Mouse (Mus musculus): ENCODE data around the gene Hspb1. TPM values are rescaled to one million over a fixed set of nuclear protein-coding genes. Genes with fewer than 3 reads are reported as not detected.

Hspb1 gene
- polyA plus RNA-seq (2016; fragmentation: Nextera tagmentation; extraction: Ambion mirVana) = 59.6 and 66.8 TPM in 2 replicates

- 2% methylated on average over 24 of the region's 24 CpGs for WGBS
- no peaks in the 10 kb centered on the region for H3K36me3 ChIP-seq
- peaks cover 7% of the 10 kb centered on the region for H3K4me1 ChIP-seq (replicated peaks)
- H3K9me3 ChIP-seq = no peaks in the 10 kb centered on the region
- H3K27me3 ChIP-seq = peaks cover 67% of the 10 kb centered on the region
- H3K9ac ChIP-seq (replicated peaks) = peak within 1 kb of the TSS; percentile 44
- H3K27ac ChIP-seq = no peak within 1 kb of the TSS
- H3K4me2 ChIP-seq = peak within 1 kb of the TSS; percentile 60
- peak; percentile 22; the same call in 1 of the 2 replicates for ATAC-seq (ENCODE audit: insufficient number of reproducible peaks, insufficient read depth, low FRiP score, low TSS enrichment, low read depth)
- H3K4me3 ChIP-seq (replicated peaks) = peak within 1 kb of the TSS; percentile 38
Measured at GRCm38 (mm10) chr5:135887675-135888102, at the start of gene Hspb1. Hspb1 (plus strand) TSS chr5:135887919.

GRCm38 (mm10) chr5:135841651-135842050 lies 46.1 kb upstream of the Hspb1 start:
- H3K9me3 ChIP-seq = no peaks in the 10 kb centered on the region
- no peak overlapping the region for H3K4me2 ChIP-seq
- H3K36me3 ChIP-seq = no peaks in the 10 kb centered on the region
- no peaks in the 10 kb centered on the region for H3K4me1 ChIP-seq (replicated peaks)
- 74% methylated on average over 6 of the region's 6 CpGs for WGBS
- H3K27ac ChIP-seq = no peak overlapping the region
- no peak overlapping the region for H3K4me3 ChIP-seq (replicated peaks)
- no peak overlapping the region for H3K9ac ChIP-seq (replicated peaks)
- no peak for ATAC-seq (ENCODE audit: insufficient number of reproducible peaks, insufficient read depth, low FRiP score, low TSS enrichment, low read depth)
- H3K27me3 ChIP-seq = peaks cover 14% of the 10 kb centered on the region

DNA sequence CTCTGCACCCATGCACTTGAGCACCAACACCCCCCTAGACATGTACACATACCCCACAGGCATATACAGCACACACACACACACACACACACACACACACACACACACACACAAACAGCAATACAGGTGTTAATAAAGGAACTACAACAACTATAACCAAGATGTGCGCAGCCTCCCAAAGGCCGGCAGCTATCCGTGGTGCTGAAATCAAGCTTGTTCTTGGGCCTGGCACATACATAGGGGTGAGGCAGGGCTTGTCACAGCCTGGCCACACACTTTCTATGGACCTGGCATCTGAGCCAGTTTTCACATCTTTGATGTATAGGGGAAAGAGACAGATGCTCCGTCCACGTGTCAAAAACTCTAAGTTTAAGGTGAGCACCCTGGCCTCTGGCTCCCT lies 44.3 kb upstream of the Hspb1 start:
- Histone ChIP-seq H3K4me1 (replicated peaks) (no peaks in the 10 kb centered on the region), H3K9ac (replicated peaks) (no peak overlapping the region), H3K4me3 (replicated peaks) (no peak overlapping the region), H3K9me3 (peaks cover 5% of the 10 kb centered on the region), H3K27me3 (peaks cover 24% of the 10 kb centered on the region), H3K27ac (no peak overlapping the region), H3K36me3 (no peaks in the 10 kb centered on the region), H3K4me2 (no peak overlapping the region)
- WGBS = 25% methylated on average over 5 of the region's 5 CpGs
- no peak for ATAC-seq (ENCODE audit: insufficient number of reproducible peaks, insufficient read depth, low FRiP score, low TSS enrichment, low read depth)

- 80% methylated on average over 13 of the region's 13 CpGs for WGBS
- no peak for ATAC-seq (ENCODE audit: insufficient number of reproducible peaks, insufficient read depth, low FRiP score, low TSS enrichment, low read depth)
Measured at GRCm38 (mm10) chr5:135845676-135846320, 41.9 kb upstream of the Hspb1 start.

GRCm38 (mm10) chr5:135847460-135847859 lies 40.3 kb upstream of the Hspb1 start:
- no peak overlapping the region for H3K9ac ChIP-seq (replicated peaks)
- 68% methylated on average over 4 of the region's 4 CpGs for WGBS
- ATAC-seq (ENCODE audit: insufficient number of reproducible peaks, insufficient read depth, low FRiP score, low TSS enrichment, low read depth) = no peak
- H3K27ac ChIP-seq = no peak overlapping the region
- H3K4me3 ChIP-seq (replicated peaks) = no peak overlapping the region
- peaks cover 19% of the 10 kb centered on the region for H3K4me1 ChIP-seq (replicated peaks)
- peaks cover 5% of the 10 kb centered on the region for H3K9me3 ChIP-seq
- H3K4me2 ChIP-seq = no peak overlapping the region
- no peaks in the 10 kb centered on the region for H3K36me3 ChIP-seq
- H3K27me3 ChIP-seq = peaks cover 55% of the 10 kb centered on the region

More at GRCm38 (mm10) chr5:135845676-135846320, 41.9 kb upstream of the Hspb1 start:
- no peaks in the 10 kb centered on the region for H3K36me3 ChIP-seq
- no peak overlapping the region for H3K9ac ChIP-seq (replicated peaks)
- peaks cover 5% of the 10 kb centered on the region for H3K9me3 ChIP-seq
- no peak overlapping the region for H3K4me3 ChIP-seq (replicated peaks)
- peaks cover 4% of the 10 kb centered on the region for H3K4me1 ChIP-seq (replicated peaks)
- no peak overlapping the region for H3K4me2 ChIP-seq
- H3K27me3 ChIP-seq = peaks cover 38% of the 10 kb centered on the region
- H3K27ac ChIP-seq = no peak overlapping the region

DNA sequence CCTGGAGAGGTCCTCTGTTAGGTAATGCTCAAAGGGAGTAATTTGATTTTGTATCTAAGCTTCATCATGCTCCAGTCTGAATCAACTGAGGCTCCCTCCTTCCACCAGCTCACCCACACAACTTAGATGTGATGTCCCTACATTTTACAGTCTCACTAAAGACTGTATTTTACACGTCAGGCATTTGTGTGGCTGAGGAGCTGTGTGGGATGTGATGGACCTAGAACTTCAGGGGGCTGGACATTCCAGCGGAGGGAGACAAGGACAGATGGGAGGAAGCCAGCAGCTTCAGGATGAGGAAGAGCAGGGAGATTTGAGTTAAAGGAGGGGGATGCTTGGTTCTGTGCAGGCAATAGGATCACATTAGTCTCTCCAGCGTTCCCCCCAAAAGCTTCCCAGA lies 39.8 kb upstream of the Hspb1 start:
- Histone ChIP-seq H3K4me2 (no peak overlapping the region), H3K9me3 (peaks cover 5% of the 10 kb centered on the region), H3K27ac (no peak overlapping the region), H3K9ac (replicated peaks) (no peak overlapping the region), H3K4me3 (replicated peaks) (no peak overlapping the region), H3K27me3 (peaks cover 57% of the 10 kb centered on the region), H3K4me1 (replicated peaks) (peaks cover 19% of the 10 kb centered on the region), H3K36me3 (no peaks in the 10 kb centered on the region)
- 89% methylated on average over 3 of the region's 3 CpGs for WGBS
- no peak for ATAC-seq (ENCODE audit: insufficient number of reproducible peaks, insufficient read depth, low FRiP score, low TSS enrichment, low read depth)

- 2% methylated on average over 15 of the region's 15 CpGs for WGBS
- Histone ChIP-seq H3K9ac (replicated peaks) (no peak overlapping the region), H3K27ac (no peak overlapping the region), H3K9me3 (peaks cover 5% of the 10 kb centered on the region), H3K4me3 (replicated peaks) (no peak overlapping the region), H3K4me1 (replicated peaks) (peaks cover 19% of the 10 kb centered on the region), H3K36me3 (no peaks in the 10 kb centered on the region), H3K27me3 (peaks cover 84% of the 10 kb centered on the region), H3K4me2 (peak overlapping the region; percentile 19; the same call in 1 of the 2 replicates)
- peak; percentile 62; the same call in 1 of the 2 replicates for ATAC-seq (ENCODE audit: insufficient number of reproducible peaks, insufficient read depth, low FRiP score, low TSS enrichment, low read depth)
Measured at GRCm38 (mm10) chr5:135851024-135851423, 36.7 kb upstream of the Hspb1 start.

DNA sequence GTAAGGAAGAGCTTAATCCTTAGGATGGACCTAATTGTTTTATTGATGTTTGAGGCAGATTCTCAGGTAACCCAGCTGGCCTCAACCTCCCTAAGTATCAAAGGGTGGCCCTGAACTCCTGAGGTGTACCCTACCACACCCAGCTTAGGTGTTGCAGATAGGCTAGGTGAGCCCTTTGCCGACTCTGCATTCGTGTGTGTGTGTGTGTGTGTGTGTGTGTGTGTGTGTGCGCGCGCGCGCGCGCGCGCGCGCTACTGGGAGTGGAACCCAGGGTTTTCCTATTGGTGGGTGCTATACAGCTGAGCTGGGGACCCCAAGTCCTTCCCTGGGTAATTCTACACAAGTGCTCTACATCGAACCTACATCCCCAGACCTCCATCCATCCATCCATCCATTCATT lies 36.2 kb upstream of the Hspb1 start:
- Histone ChIP-seq H3K9ac (replicated peaks) (no peak overlapping the region), H3K9me3 (peaks cover 5% of the 10 kb centered on the region), H3K4me1 (replicated peaks) (peaks cover 19% of the 10 kb centered on the region), H3K36me3 (no peaks in the 10 kb centered on the region), H3K4me3 (replicated peaks) (no peak overlapping the region), H3K4me2 (peak overlapping the region; percentile 19; the same call in 1 of the 2 replicates), H3K27ac (no peak overlapping the region), H3K27me3 (peaks cover 88% of the 10 kb centered on the region)
- ATAC-seq (ENCODE audit: insufficient number of reproducible peaks, insufficient read depth, low FRiP score, low TSS enrichment, low read depth) = no peak
- WGBS = 4% methylated on average over 14 of the region's 14 CpGs

DNA sequence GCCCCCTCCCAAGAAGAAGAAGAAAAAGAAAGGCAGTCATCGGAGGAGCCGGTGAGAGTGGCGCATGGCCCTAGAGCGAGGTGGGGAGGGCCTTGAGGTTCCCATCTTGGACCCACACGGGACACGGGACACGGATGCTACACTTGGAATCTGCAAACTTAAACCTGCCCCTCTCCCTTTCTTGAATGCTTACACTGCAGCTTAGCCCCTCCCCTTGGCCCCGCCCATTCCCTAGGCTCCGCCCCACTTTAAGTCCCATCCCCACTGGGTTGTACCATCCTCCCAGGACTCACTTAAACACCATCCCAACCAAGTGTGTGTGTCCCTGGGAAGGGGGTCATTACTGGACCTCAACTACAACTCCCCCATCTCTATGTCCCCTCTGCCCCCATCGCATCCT lies 35.3 kb upstream of the Hspb1 start:
- H3K4me1 ChIP-seq (replicated peaks) = peaks cover 25% of the 10 kb centered on the region
- no peak overlapping the region for H3K9ac ChIP-seq (replicated peaks)
- peaks cover 95% of the 10 kb centered on the region for H3K27me3 ChIP-seq
- WGBS = 4% methylated on average over 10 of the region's 10 CpGs
- H3K27ac ChIP-seq = no peak overlapping the region
- H3K9me3 ChIP-seq = peaks cover 3% of the 10 kb centered on the region
- H3K36me3 ChIP-seq = no peaks in the 10 kb centered on the region
- peak overlapping the region; percentile 15; the same call in 1 of the 2 replicates for H3K4me2 ChIP-seq
- no peak for ATAC-seq (ENCODE audit: insufficient number of reproducible peaks, insufficient read depth, low FRiP score, low TSS enrichment, low read depth)
- H3K4me3 ChIP-seq (replicated peaks) = no peak overlapping the region

DNA sequence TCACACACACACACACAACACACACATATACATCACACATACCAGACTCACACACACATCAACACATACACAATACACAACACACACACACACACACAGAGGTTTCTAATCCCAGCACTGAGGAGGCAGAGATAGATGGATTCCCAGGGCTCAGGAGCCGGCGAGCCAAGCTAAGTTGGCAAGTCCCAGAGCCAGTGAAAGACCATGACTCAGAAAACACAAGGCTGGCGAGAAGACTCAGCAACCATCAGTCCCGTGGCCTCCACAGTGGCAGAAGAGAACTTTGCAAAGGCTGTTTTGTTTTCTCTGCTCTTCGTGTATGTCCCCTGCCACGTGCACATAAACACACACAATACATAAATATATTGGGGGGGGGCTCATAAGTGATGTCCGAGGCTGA lies 34.0 kb upstream of the Hspb1 start:
- H3K36me3 ChIP-seq = no peaks in the 10 kb centered on the region
- no peak overlapping the region for H3K27ac ChIP-seq
- H3K4me3 ChIP-seq (replicated peaks) = no peak overlapping the region
- ATAC-seq (ENCODE audit: insufficient number of reproducible peaks, insufficient read depth, low FRiP score, low TSS enrichment, low read depth) = no peak
- peaks cover 25% of the 10 kb centered on the region for H3K4me1 ChIP-seq (replicated peaks)
- H3K9me3 ChIP-seq = no peaks in the 10 kb centered on the region
- H3K4me2 ChIP-seq = no peak overlapping the region
- H3K27me3 ChIP-seq = peaks cover 100% of the 10 kb centered on the region
- WGBS = 63% methylated on average over 7 of the region's 7 CpGs
- no peak overlapping the region for H3K9ac ChIP-seq (replicated peaks)

GRCm38 (mm10) chr5:135855156-135855555 lies 32.6 kb upstream of the Hspb1 start:
- Histone ChIP-seq H3K4me2 (no peak overlapping the region), H3K9ac (replicated peaks) (no peak overlapping the region), H3K9me3 (no peaks in the 10 kb centered on the region), H3K36me3 (no peaks in the 10 kb centered on the region), H3K27me3 (peaks cover 95% of the 10 kb centered on the region), H3K27ac (no peak overlapping the region), H3K4me1 (replicated peaks) (peaks cover 25% of the 10 kb centered on the region), H3K4me3 (replicated peaks) (no peak overlapping the region)
- ATAC-seq (ENCODE audit: insufficient number of reproducible peaks, insufficient read depth, low FRiP score, low TSS enrichment, low read depth) = no peak
- under 1% methylated on average over 4 of the region's 4 CpGs for WGBS

DNA sequence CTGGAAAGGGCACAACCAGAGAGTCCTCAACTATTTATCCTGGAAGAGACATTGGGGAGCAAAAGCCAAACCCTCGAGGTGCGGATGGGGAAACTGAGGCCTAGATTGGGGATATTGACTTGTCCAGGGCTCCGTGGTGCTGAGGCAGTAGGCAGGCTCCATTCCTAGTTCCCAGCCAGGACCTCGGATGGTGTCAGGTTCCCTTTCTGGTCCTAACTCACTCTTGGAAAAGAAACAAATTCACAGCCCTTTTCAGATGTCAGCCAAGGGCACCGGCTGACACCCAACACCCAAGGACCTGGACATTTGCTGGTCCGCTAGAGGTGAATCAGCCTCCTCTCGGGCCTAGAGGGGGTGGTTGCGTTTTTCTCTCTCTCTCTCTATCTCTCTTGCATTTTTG lies 21.1 kb upstream of the Hspb1 start:
- Histone ChIP-seq H3K4me2 (no peak overlapping the region), H3K4me3 (replicated peaks) (no peak overlapping the region), H3K4me1 (replicated peaks) (peaks cover 17% of the 10 kb centered on the region), H3K27me3 (peaks cover 96% of the 10 kb centered on the region), H3K9me3 (no peaks in the 10 kb centered on the region), H3K27ac (no peak overlapping the region), H3K36me3 (no peaks in the 10 kb centered on the region), H3K9ac (replicated peaks) (no peak overlapping the region)
- no peak for ATAC-seq (ENCODE audit: insufficient number of reproducible peaks, insufficient read depth, low FRiP score, low TSS enrichment, low read depth)
- 34% methylated on average over 8 of the region's 8 CpGs for WGBS

Data from limb, embryonic 12.5 days (tissue).